ENCODE assay signal across 18 mouse cellular contexts in genomic region chr12:28332591-28332990, GRCm38 (mm10).
DNase-seq lines count a peak whose midpoint lies in the region; ATAC-seq and TF ChIP-seq lines count a peak whose summit lies in the region.
"Had no signal": no experiment of that assay in that cellular context is flagged by ENCODE, and none has a peak within 500 bp of the region (broad histone marks: within the 10 kb centered on the region; RNA-seq: fewer than 3 reads in every experiment).

No protein-coding gene starts in this region.

- no peaks in the 10 kb centered on the region for H3K36me3 ChIP-seq in midbrain, embryonic 10.5 days
- H3K36me3 ChIP-seq in midbrain, postnatal 0 days (ENCODE audit: insufficient read depth, low read length): no peaks in the 10 kb centered on the region
- H3K36me3 ChIP-seq in forebrain, embryonic 10.5 days (replicated peaks): no peaks in the 10 kb centered on the region
- H3K36me3 ChIP-seq: heart, embryonic 12.5 days; hindbrain, embryonic 12.5 days; intestine, embryonic 15.5 days had no signal

- DNase-seq in midbrain, embryonic 10.5 days (ENCODE audit: low spot score): no peak
- DNase-seq in midbrain, postnatal 0 days (ENCODE audit: low spot score): no peak
- DNase-seq in embryo, embryonic 9.5 days (ENCODE audit: extremely low spot score): peak; percentile 39
- DNase-seq in hindlimb bud, embryonic 11.5 days (ENCODE audit: extremely low spot score, low read depth, low spot score): peak; percentile 2
- DNase-seq in testis, postnatal 14 days (ENCODE audit: low spot score): no peak
- DNase-seq in forebrain, embryonic 10.5 days (ENCODE audit: extremely low spot score, low spot score): no peak
- DNase-seq: adrenal gland, adult 2 months; adrenal gland, postnatal 25 days; cerebellum, adult 18-20 months; cerebellum, adult 9-11 months; cerebellum, postnatal 36 days; heart, postnatal 36 days; kidney, adult 18-20 months had no signal

- 0 out of 2 replicates have a peak, but pooled peaks cover 3% of the 10 kb centered on the region for H3K9me3 ChIP-seq in midbrain, embryonic 10.5 days (replicated peaks)
- H3K9me3 ChIP-seq in midbrain, postnatal 0 days (ENCODE audit: low read length): no peaks in the 10 kb centered on the region
- H3K9me3 ChIP-seq in forebrain, embryonic 10.5 days: 0 out of 2 replicates have a peak, but pooled peaks cover 2% of the 10 kb centered on the region
- H3K9me3 ChIP-seq: forebrain, embryonic 13.5 days; hindbrain, embryonic 12.5 days; intestine, embryonic 15.5 days had no signal

- H3K9ac ChIP-seq in midbrain, postnatal 0 days (replicated peaks; ENCODE audit: low read length, poor library complexity, severe bottlenecking): no peak overlapping the region
- H3K9ac ChIP-seq: forebrain, embryonic 13.5 days; heart, embryonic 12.5 days; hindbrain, embryonic 12.5 days; intestine, embryonic 15.5 days had no signal

- H3K4me3 ChIP-seq in midbrain, embryonic 10.5 days: no peak overlapping the region
- H3K4me3 ChIP-seq in midbrain, postnatal 0 days (ENCODE audit: low read depth, low read length): no peak overlapping the region
- no peak overlapping the region for H3K4me3 ChIP-seq in forebrain, embryonic 10.5 days
- H3K4me3 ChIP-seq: forebrain, embryonic 13.5 days; heart, embryonic 12.5 days; hindbrain, embryonic 12.5 days; intestine, embryonic 15.5 days had no signal

- peak overlapping the region; percentile 10; the same call in 1 of the 2 replicates for H3K27ac ChIP-seq in midbrain, embryonic 10.5 days (replicated peaks)
- no peak overlapping the region for H3K27ac ChIP-seq in midbrain, postnatal 0 days (ENCODE audit: low read depth, low read length)
- no peak overlapping the region for H3K27ac ChIP-seq in forebrain, embryonic 10.5 days
- H3K27ac ChIP-seq: forebrain, embryonic 13.5 days; hindbrain, embryonic 12.5 days; hindbrain, postnatal 0 days; intestine, embryonic 15.5 days had no signal

- no peak for TF ChIP-seq CTCF in midbrain, postnatal 0 days (IDR thresholded peaks at IDR 0.05)

- no peaks in the 10 kb centered on the region for H3K27me3 ChIP-seq in midbrain, embryonic 10.5 days (ENCODE audit: low read depth, poor library complexity, severe bottlenecking)
- H3K27me3 ChIP-seq in midbrain, postnatal 0 days (ENCODE audit: insufficient read depth, low read length): no peaks in the 10 kb centered on the region
- no peaks in the 10 kb centered on the region for H3K27me3 ChIP-seq in forebrain, embryonic 10.5 days (ENCODE audit: poor library complexity, severe bottlenecking)
- H3K27me3 ChIP-seq: forebrain, embryonic 13.5 days; heart, embryonic 12.5 days; hindbrain, embryonic 12.5 days; intestine, embryonic 15.5 days had no signal

- H3K4me2 ChIP-seq in midbrain, postnatal 0 days (ENCODE audit: low read depth, low read length, poor library complexity, severe bottlenecking): no peak overlapping the region
- H3K4me2 ChIP-seq: forebrain, embryonic 13.5 days; heart, embryonic 12.5 days; hindbrain, embryonic 12.5 days; intestine, embryonic 15.5 days had no signal

- ATAC-seq in midbrain, postnatal 0 days (ENCODE audit: low FRiP score): no peak
- ATAC-seq: forebrain, embryonic 13.5 days; hindbrain, postnatal 0 days; intestine, embryonic 15.5 days had no signal

- 31% methylated on average over 5 of the region's 5 CpGs for WGBS in midbrain, embryonic 10.5 days
- 34% methylated on average over 5 of the region's 5 CpGs for WGBS in midbrain, postnatal 0 days
- 25% methylated on average over 5 of the region's 5 CpGs for WGBS in forebrain, embryonic 10.5 days

- H3K4me1 ChIP-seq in midbrain, embryonic 10.5 days: peaks cover 22% of the 10 kb centered on the region
- H3K4me1 ChIP-seq in midbrain, postnatal 0 days (ENCODE audit: insufficient read depth, low read length): no peaks in the 10 kb centered on the region
- peaks cover 20% of the 10 kb centered on the region for H3K4me1 ChIP-seq in forebrain, embryonic 10.5 days
- H3K4me1 ChIP-seq: forebrain, embryonic 13.5 days; heart, embryonic 12.5 days; intestine, embryonic 15.5 days had no signal

Comparison
In these comparisons a context has a peak if more than half of its experiments do, and no peak if none do; other contexts are left out.
1. DNase-seq: peak in embryo, embryonic 9.5 days (single experiment) and hindlimb bud, embryonic 11.5 days (single experiment); none in midbrain, embryonic 10.5 days (single experiment), midbrain, postnatal 0 days (single experiment), testis, postnatal 14 days (single experiment) and forebrain, embryonic 10.5 days (single experiment).